Mouse (Mus musculus) T-helper 1 cell (primary cell): ENCODE data around the gene Dcaf17.

Source experiments
- in situ Hi-C: fragments of 300-600 bp; cut with MboI, MseI; formaldehyde crosslinking; loops from one replicate; pipeline ENCODE4 v1.15.1; 2025; ENCODE audit warnings: high pct_unique_total_duplicates

Gene Dcaf17

GRCm38 (mm10) chr2:71050511-71050910 is 4.6 kb upstream of the Dcaf17 start:
- in situ Hi-C loops: no loop called here

GRCm38 (mm10) chr2:71054716-71055115 is 412 bp upstream of the Dcaf17 start:
- in situ Hi-C loops: no loop called here

DNA sequence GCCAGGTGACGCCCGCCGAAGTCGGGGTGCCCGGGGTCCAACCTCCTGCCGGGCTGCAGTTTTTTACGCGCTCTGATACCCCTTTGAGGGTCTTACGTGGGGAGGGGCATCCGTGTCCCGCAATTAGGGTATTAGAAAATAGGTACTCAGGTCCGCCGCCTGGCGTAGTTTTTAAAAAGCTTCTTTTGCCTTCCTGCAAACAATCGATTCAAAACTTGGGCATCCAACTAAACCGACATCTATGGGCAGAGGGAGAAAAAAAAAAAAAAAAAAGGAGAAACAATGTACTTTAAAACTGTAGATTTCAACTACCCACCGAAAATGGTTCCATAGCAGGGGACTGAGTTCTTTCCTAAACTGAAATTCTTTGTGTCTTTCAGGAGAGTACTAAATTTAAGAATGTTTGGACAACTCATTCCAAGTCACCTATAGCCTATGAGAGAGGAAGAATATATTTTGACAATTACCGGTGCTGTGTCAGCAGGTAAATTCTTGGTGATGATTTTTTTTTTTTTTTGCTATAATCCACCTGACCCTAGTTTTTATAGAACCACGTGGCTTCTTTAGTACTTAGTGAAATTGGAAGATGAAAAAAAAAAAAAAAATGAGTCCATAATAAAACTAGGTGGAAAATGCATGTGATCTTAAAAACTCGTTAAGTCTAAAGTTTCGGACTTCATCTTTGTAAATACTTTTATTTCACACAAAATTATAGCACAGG is 1.1 kb downstream of the Dcaf17 start:
- in situ Hi-C loops: no loop called here

DNA sequence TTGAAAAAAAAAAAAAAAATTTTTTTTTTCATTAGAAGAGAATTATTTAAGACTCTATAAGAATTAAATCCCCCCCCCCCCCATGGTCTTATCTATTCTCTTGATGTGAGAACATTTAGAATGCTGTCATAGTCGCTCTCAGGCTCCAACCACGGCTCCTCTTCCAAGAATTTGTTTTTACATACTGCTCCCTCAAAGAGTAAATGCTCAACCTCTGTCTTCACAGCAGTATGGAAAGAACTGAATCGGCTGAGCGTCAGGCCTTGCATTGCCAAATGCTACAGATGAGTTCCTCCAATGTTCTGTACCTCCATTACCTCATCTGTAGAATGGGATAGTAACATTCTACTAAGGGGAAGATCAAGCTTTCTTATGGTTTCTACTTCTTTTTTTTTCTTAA is 16.5 kb downstream of the Dcaf17 start:
- in situ Hi-C loops: no loop called here

DNA sequence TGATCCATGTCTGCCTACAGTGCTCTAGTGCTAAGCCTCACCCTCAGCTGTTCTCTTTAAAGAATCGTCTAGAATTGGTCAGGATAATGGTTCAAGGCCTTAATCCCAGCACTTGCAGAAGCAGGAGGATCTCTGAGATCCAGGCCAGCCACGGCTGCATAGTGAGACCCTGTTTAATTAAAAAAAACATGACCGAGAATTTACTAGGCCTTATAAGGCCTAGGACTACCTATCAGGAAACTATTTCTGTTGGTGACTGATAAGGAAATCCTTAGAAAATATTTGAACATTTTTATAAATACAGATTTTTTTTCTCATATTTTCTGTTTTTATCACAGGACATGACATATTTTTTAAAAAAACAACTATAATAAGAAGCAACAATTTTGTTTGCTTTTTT is 18.2 kb downstream of the Dcaf17 start:
- in situ Hi-C loops: no loop called here

DNA sequence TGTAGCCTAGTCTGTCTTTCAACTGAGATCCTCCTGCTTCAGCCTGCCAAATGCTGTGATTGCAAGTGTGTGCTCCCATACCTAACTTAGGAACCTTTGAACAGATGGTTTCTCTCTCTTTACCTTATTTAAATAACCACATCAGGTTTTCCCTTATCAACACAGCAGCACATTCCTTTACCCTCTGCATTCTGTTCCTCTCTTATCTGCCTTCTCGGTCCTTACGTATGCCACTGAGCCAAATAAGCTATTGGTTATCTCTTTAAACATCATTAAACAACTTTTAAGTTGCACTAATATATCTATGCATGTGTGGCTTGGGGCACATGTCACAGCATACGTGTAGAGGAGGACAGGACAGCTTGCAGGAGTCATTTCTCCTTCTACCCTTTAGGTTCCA is 18.7 kb downstream of the Dcaf17 start:
- in situ Hi-C loops: no loop called here

DNA sequence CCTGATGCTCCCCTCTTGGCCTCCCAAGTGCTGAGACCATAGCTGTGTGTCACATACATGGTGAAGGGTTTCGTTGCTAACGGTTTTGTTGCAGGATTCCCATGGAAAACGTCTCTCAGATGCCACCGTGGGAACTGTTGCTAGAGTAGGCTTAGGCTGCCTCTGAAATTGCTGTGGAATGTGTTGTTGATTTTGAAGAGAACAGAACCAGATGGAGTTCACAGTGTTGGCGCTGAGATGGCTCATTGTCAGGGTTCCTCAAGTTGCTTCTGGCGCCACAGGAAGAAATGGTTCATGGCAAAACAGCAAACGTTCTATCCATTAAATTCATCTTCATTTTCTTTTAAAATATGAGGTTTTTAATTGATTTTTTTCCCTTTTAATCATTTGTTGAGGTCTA is 27.3 kb downstream of the Dcaf17 start:
- in situ Hi-C loops: no loop called here

GRCm38 (mm10) chr2:71083454-71084193 is 28.5 kb downstream of the Dcaf17 start:
- in situ Hi-C loops: no loop called here

DNA sequence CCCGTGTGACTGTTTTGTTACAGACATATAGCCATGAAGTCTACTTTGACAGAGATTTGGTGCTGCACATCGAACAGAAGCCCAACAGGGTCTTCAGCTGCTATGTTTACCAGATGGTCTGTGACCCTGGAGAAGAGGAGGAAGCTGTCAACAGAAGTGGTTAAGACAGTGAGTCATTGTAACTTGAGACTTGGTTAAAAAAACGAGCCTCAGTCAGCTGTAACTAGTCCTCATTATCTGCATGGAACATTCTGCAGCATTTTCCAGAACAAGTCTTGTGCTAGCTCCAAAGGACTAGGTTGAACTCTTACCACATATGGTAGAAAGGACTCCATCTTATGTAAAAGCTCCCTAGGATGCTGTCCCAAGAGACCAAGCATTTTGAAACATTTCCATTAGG is 34.6 kb downstream of the Dcaf17 start:
- in situ Hi-C loops: no loop called here

DNA sequence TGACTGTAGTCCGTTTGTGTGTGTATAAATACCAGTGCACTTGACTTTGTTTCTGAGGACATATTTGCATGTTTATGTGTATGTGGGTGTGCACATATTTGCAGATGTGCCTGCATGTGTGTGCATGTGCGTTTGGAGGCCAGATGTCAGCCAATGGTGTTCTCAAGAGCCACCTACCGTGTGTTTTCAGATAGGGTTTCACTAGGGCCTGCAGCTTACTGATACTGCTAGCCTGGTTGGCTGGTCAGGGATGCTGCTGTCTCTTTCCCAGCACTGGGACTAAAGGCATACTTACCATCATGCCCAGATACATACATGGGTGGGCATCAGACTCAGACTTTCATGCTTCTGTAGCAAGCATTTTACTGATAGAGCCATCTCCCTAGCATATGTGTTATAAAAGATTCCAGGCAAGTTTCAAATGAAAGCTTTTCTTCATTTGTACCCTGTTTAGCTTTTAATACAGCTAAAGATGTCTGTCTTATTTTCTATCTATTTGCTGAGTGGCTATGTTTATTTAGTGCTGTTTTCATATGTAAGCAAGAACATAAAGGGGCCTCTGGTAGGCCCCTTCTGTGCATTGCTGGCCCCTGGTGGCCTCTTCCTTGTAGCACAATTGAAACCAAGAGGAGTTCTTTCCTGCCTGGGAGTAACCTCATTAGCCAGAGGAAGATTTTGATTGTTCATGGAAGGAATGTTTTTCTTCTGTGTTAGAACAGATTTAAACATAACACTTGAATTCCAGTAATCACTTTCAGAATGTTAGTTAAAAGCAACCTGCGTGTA is 35.7 kb downstream of the Dcaf17 start:
- in situ Hi-C loops: no loop called here

DNA sequence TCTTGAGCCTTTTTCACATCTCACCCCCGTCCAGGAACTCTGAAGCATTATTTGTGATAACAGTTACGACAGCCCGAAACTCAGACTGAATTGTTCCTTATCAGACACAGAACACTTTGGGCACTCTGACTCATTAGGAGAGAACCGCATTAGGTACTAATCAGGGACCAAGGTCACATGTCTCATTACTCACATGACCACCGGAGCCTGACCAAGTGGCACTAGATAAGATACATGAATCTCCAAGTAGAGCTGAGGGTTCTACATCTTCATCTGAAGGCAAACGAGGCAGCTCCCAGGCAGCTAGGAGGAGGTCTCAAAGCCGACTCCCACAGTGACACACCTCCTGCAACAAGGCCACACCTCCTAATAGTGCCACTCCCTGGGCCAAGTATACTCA is 41.0 kb downstream of the Dcaf17 start:
- in situ Hi-C loops: no loop called here

GRCm38 (mm10) chr2:71102621-71103291 is 47.6 kb downstream of the Dcaf17 start:
- in situ Hi-C loops: loop anchor here (5.0 kb wide), 1 partner anchor 60 kb away; no protein-coding TSS in a partner anchor

DNA sequence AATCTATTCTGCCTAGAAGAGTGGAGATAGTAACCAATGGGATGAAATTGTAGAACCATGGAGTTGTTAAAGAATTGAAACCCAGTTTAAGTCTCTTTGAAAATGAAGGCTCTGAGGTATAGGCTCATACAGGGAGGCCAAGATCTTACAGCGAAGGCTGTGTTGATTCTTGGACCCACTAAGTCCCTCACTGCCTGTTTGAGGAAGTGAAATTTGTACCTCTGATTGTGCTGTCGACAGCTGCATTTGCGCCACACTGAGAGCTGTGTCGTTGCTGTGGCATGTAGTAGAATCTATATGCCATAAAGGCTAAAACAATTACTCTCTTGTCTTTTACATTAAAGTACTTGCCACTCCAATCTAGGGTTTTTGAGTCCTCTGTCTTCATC is 48.2 kb downstream of the Dcaf17 start:
- in situ Hi-C loops: loop anchor here (5.0 kb wide), 1 partner anchor 61 kb away; no protein-coding TSS in a partner anchor

DNA sequence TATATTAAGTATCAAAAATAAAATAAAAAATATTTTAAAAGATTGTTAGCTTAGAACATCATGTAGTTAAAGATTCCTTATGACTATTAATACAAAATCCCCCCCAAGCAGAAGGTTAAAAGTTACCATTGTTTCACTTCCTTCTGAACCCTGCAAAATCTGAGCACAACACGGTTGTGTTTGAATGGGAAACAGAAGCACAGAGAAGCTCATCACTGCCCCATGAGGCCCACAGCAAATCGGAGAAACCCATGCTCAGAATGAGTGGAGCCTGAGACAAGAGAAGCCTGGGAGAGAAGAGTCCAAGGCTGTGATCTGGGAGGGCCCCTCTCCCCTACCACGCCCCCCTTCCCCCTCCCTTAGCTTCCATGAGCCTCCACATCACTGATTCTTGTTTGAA is 49.6 kb downstream of the Dcaf17 start:
- in situ Hi-C loops: loop anchor here (5.0 kb wide), 1 partner anchor 62 kb away; no protein-coding TSS in a partner anchor

DNA sequence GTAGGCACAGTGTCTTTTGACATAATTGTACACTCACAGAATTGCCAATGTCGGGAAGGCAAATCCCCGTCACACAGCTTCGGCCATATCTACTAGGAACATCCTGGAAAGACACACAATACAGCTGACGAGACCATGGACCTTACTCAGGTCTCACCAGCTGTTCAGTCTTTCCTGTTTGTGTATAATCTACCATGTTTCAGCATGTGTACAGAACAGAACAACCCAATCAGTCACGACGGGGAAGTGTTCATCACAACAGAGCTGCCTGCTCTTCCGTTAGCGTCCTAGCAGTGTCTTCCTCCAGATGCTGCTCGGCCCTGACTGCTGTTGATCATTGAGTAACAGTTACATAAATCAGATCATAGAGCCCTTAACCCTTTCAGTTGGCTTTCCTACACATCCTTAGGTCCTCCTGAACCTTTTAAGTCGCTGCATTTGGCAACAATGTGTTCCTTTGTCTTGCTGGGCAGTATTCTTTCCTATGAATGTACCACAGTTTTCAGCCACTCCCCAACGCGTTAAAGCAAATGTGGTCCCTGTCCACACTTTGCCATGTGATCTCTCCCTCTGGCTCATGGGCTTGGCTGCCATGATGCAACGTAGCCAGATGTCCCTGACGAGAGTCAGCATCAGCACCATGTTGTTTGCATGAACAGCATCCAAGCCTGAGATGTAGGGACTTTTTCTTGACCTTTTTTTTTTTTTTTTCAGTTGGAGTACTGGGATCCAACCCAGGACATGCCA is 50.5 kb downstream of the Dcaf17 start:
- in situ Hi-C loops: no loop called here

GRCm38 (mm10) chr2:71107225-71107624 is 52.1 kb downstream of the Dcaf17 start:
- in situ Hi-C loops: no loop called here

DNA sequence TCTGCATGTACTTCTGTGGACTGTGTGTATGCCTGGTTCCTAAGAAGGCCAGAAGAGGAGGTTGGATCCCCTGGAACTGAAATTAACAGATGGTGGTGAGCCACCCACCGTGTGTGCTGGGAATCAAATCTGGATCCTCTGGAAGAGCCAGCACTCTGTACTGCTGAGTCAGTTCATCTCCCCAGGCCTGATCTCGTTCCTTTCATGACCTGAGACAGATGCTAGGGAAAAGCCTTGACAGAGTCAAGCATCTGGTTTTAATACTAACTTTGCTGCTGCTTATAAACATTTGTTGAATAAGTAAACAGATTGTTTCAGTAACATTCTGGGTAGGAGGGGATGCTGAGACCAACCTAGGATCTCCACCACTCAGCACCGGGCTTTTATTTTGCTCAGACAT is 53.4 kb downstream of the Dcaf17 start:
- in situ Hi-C loops: no loop called here

- in situ Hi-C loops: no loop called here
These were observed 58.5 kb downstream of the Dcaf17 start for GRCm38 (mm10) chr2:71113489-71114171.

GRCm38 (mm10) chr2:71116151-71116550 is 61.0 kb downstream of the Dcaf17 start:
- in situ Hi-C loops: no loop called here
